Mouse (Mus musculus): ENCODE measurements around the gene Strn3. TPM values are rescaled to one million over a fixed set of nuclear protein-coding genes. Genes with fewer than 3 reads are reported as not detected.

Strn3 gene
- polyA plus RNA-seq, 1 experiment from 2014 or later = 57.7 TPM

- Histone ChIP-seq H3K9me3 (ENCODE audit: control insufficient read depth, low read length) (no peaks in the 10 kb centered on the region), H3K4me3 (ENCODE audit: low read depth, low read length) (no peak overlapping the region), H3K27me3 (ENCODE audit: control insufficient read depth, insufficient read depth, low read length) (no peaks in the 10 kb centered on the region), H3K4me1 (ENCODE audit: control insufficient read depth, insufficient read depth, low read length) (no peaks in the 10 kb centered on the region), H3K36me3 (ENCODE audit: control insufficient read depth, insufficient read depth, low read length) (no peaks in the 10 kb centered on the region), H3K4me2 (ENCODE audit: low read depth) (no peak overlapping the region), H3K27ac (ENCODE audit: low read depth, low read length) (no peak overlapping the region), H3K9ac (ENCODE audit: low read length) (no peak overlapping the region)
- 71% methylated on average over 7 of the region's 7 CpGs for WGBS
- ATAC-seq (ENCODE audit: insufficient read depth, low FRiP score, low TSS enrichment) (no peak), DNase-seq (ENCODE audit: low spot score) (no peak)
These were observed 121.8 kb downstream of the Strn3 start for GRCm38 (mm10) chr12:51569944-51570343.

- Histone ChIP-seq H3K27me3 (ENCODE audit: control insufficient read depth, insufficient read depth, low read length) (no peaks in the 10 kb centered on the region), H3K27ac (ENCODE audit: low read depth, low read length) (no peak overlapping the region), H3K36me3 (ENCODE audit: control insufficient read depth, insufficient read depth, low read length) (no peaks in the 10 kb centered on the region), H3K9me3 (ENCODE audit: control insufficient read depth, low read length) (no peaks in the 10 kb centered on the region), H3K9ac (ENCODE audit: low read length) (no peak overlapping the region), H3K4me3 (ENCODE audit: low read depth, low read length) (no peak overlapping the region), H3K4me1 (ENCODE audit: control insufficient read depth, insufficient read depth, low read length) (no peaks in the 10 kb centered on the region), H3K4me2 (ENCODE audit: low read depth) (no peak overlapping the region)
- ATAC-seq (ENCODE audit: insufficient read depth, low FRiP score, low TSS enrichment) = no peak
- 91% methylated on average over 8 of the region's 8 CpGs for WGBS
- no peak for DNase-seq (ENCODE audit: low spot score)
These were observed 122.2 kb downstream of the Strn3 start for GRCm38 (mm10) chr12:51569472-51569871.

- Histone ChIP-seq H3K4me2 (ENCODE audit: low read depth) (no peak overlapping the region), H3K27me3 (ENCODE audit: control insufficient read depth, insufficient read depth, low read length) (no peaks in the 10 kb centered on the region), H3K4me1 (ENCODE audit: control insufficient read depth, insufficient read depth, low read length) (no peaks in the 10 kb centered on the region), H3K9ac (ENCODE audit: low read length) (no peak overlapping the region), H3K9me3 (ENCODE audit: control insufficient read depth, low read length) (no peaks in the 10 kb centered on the region), H3K36me3 (ENCODE audit: control insufficient read depth, insufficient read depth, low read length) (no peaks in the 10 kb centered on the region), H3K27ac (ENCODE audit: low read depth, low read length) (no peak overlapping the region), H3K4me3 (ENCODE audit: low read depth, low read length) (no peak overlapping the region)
- WGBS = 85% methylated on average over 7 of the region's 7 CpGs
- DNase-seq (ENCODE audit: low spot score) (no peak), ATAC-seq (ENCODE audit: insufficient read depth, low FRiP score, low TSS enrichment) (no peak)
These were observed 124.5 kb downstream of the Strn3 start for GRCm38 (mm10) chr12:51567225-51567624.

- H3K27me3 ChIP-seq (ENCODE audit: control insufficient read depth, insufficient read depth, low read length) = no peaks in the 10 kb centered on the region
- no peak overlapping the region for H3K27ac ChIP-seq (ENCODE audit: low read depth, low read length)
- H3K36me3 ChIP-seq (ENCODE audit: control insufficient read depth, insufficient read depth, low read length) = no peaks in the 10 kb centered on the region
- no peak for ATAC-seq (ENCODE audit: insufficient read depth, low FRiP score, low TSS enrichment)
- no peak overlapping the region for H3K4me3 ChIP-seq (ENCODE audit: low read depth, low read length)
- H3K4me1 ChIP-seq (ENCODE audit: control insufficient read depth, insufficient read depth, low read length) = no peaks in the 10 kb centered on the region
- WGBS = 27% methylated on average over 9 of the region's 9 CpGs
- DNase-seq (ENCODE audit: low spot score) = no peak
- no peaks in the 10 kb centered on the region for H3K9me3 ChIP-seq (ENCODE audit: control insufficient read depth, low read length)
- no peak overlapping the region for H3K9ac ChIP-seq (ENCODE audit: low read length)
- H3K4me2 ChIP-seq (ENCODE audit: low read depth) = no peak overlapping the region
These were observed 130.3 kb downstream of the Strn3 start for GRCm38 (mm10) chr12:51561416-51561815.

Other genes with a start within 250 kb of the Strn3 start
- 3.5 and 3.8 TPM in 2 replicates for gene Coch, start 98.6 kb downstream of the Strn3 start, polyA plus RNA-seq (2014; fragmentation: Nextera tagmentation; extraction: Ambion mirVana)
- gene Ap4s1, start 864 bp downstream of the Strn3 start, polyA plus RNA-seq (2014; fragmentation: Nextera tagmentation; extraction: Ambion mirVana) = 44.2 and 50.1 TPM in 2 replicates
- gene Hectd1, start 137.6 kb upstream of the Strn3 start, polyA plus RNA-seq (2014; fragmentation: Nextera tagmentation; extraction: Ambion mirVana) = 36.4 and 36.5 TPM in 2 replicates

Measured in neural tube, embryonic 11.5 days (tissue).